Mouse (Mus musculus) monocyte, adult 2 months (primary cell): Measurements from ENCODE around the gene Tbc1d30.
"Not testable (repeated sequence)": the region's sequence is repeated elsewhere in the genome, so short reads cannot be mapped to it uniquely, and the experiment has no call there.

Source experiments
- DNase-seq, 2 experiments: peaks; one replicate each; pipeline ENCODE4 v3.0.0; 2022; ENCODE audit warnings: low spot score in 2 of 2, low read depth in 1 of 2

Gene Tbc1d30

GRCm38 (mm10) chr10:121365781-121366272 is 14.7 kb upstream of the Tbc1d30 start:
- DNase-seq, result peak; percentile 74 to 79

GRCm38 (mm10) chr10:121364801-121365564 is 13.9 kb upstream of the Tbc1d30 start, which contains the start of gene Gns:
TSS of gene Gns (plus strand) at chr10:121365090.
- peak; percentile 47 to 73 for DNase-seq

- DNase-seq, result no peak
Observed at GRCm38 (mm10) chr10:121364306-121364705, 13.2 kb upstream of the Tbc1d30 start.

- no peak for DNase-seq
Observed at GRCm38 (mm10) chr10:121363201-121363600, 12.1 kb upstream of the Tbc1d30 start.

- no peak for DNase-seq
Observed at GRCm38 (mm10) chr10:121360358-121360757, 9.3 kb upstream of the Tbc1d30 start.

GRCm38 (mm10) chr10:121351692-121352290 is 713 bp upstream of the Tbc1d30 start:
- no peak for DNase-seq

- no peak for DNase-seq
Observed at GRCm38 (mm10) chr10:121350357-121351065, 567 bp downstream of the Tbc1d30 start.

GRCm38 (mm10) chr10:121349244-121349643 is 1.8 kb downstream of the Tbc1d30 start:
- DNase-seq, result no peak

GRCm38 (mm10) chr10:121343867-121344266 is 7.2 kb downstream of the Tbc1d30 start:
- DNase-seq, result no peak

- DNase-seq, result no peak
Observed at GRCm38 (mm10) chr10:121342260-121342659, 8.8 kb downstream of the Tbc1d30 start.

- DNase-seq, result no peak
Observed at GRCm38 (mm10) chr10:121340754-121341593, 10.1 kb downstream of the Tbc1d30 start.

GRCm38 (mm10) chr10:121336536-121336935 is 14.5 kb downstream of the Tbc1d30 start:
- not testable (repeated sequence) for DNase-seq

GRCm38 (mm10) chr10:121334576-121334975 is 16.5 kb downstream of the Tbc1d30 start:
- DNase-seq, result peak; percentile 29 to 57

- DNase-seq, result peak in 1 of 2 experiments; percentile 38
Observed at GRCm38 (mm10) chr10:121330940-121331339, 20.1 kb downstream of the Tbc1d30 start.

GRCm38 (mm10) chr10:121329586-121329985 is 21.5 kb downstream of the Tbc1d30 start:
- no peak for DNase-seq

GRCm38 (mm10) chr10:121326167-121326566 is 24.9 kb downstream of the Tbc1d30 start:
- no peak for DNase-seq

- no peak for DNase-seq
Observed at GRCm38 (mm10) chr10:121323493-121323892, 27.6 kb downstream of the Tbc1d30 start.

GRCm38 (mm10) chr10:121318397-121318950 is 32.6 kb downstream of the Tbc1d30 start:
- no peak for DNase-seq

- no peak for DNase-seq
Observed at GRCm38 (mm10) chr10:121316361-121316760, 34.7 kb downstream of the Tbc1d30 start.
